Mouse (Mus musculus): ENCODE results near the gene D13Ertd608e.
"Not testable (repeated sequence)": the region's sequence is repeated elsewhere in the genome, so short reads cannot be mapped to it uniquely, and the experiment has no call there.

D13Ertd608e gene

GRCm38 (mm10) chr13:119835320-119836056 lies at the start of gene D13Ertd608e:
TSS of gene D13Ertd608e (plus strand) at chr13:119836006.
- DNase-seq (ENCODE audit: low read depth, low spot score) = peak; percentile 19

- DNase-seq (ENCODE audit: low read depth, low spot score) = peak; percentile 80
Observed at GRCm38 (mm10) chr13:119789851-119790717, 45.7 kb upstream of the D13Ertd608e start.

- DNase-seq (ENCODE audit: low read depth, low spot score) = peak; percentile 99
Observed at GRCm38 (mm10) chr13:119790761-119791579, 44.8 kb upstream of the D13Ertd608e start, which contains the start of gene Zfp131. TSS of gene Zfp131 (minus strand) at chr13:119790889.

GRCm38 (mm10) chr13:119791580-119792135 lies 44.1 kb upstream of the D13Ertd608e start:
- no peak for DNase-seq (ENCODE audit: low read depth, low spot score)

- no peak for DNase-seq (ENCODE audit: low read depth, low spot score)
Observed at GRCm38 (mm10) chr13:119792791-119793404, 42.9 kb upstream of the D13Ertd608e start.

GRCm38 (mm10) chr13:119797656-119798055 lies 38.1 kb upstream of the D13Ertd608e start:
- DNase-seq (ENCODE audit: low read depth, low spot score) = no peak

GRCm38 (mm10) chr13:119808937-119809336 lies 26.9 kb upstream of the D13Ertd608e start:
- no peak for DNase-seq (ENCODE audit: low read depth, low spot score)

- DNase-seq (ENCODE audit: low read depth, low spot score) = no peak
Observed at GRCm38 (mm10) chr13:119810031-119810430, 25.8 kb upstream of the D13Ertd608e start.

- DNase-seq (ENCODE audit: low read depth, low spot score) = no peak
Observed at GRCm38 (mm10) chr13:119816798-119817197, 19.0 kb upstream of the D13Ertd608e start.

- DNase-seq (ENCODE audit: low read depth, low spot score) = peak; percentile 3
Observed at GRCm38 (mm10) chr13:119817579-119818206, 18.1 kb upstream of the D13Ertd608e start.

- DNase-seq (ENCODE audit: low read depth, low spot score) = not testable (repeated sequence)
Observed at GRCm38 (mm10) chr13:119830116-119830515, 5.7 kb upstream of the D13Ertd608e start, which contains the start of gene AF067063. TSS of gene AF067063 (minus strand) at chr13:119830216.

- peak; percentile 47 for DNase-seq (ENCODE audit: low read depth, low spot score)
Observed at GRCm38 (mm10) chr13:119836324-119836811, 562 bp downstream of the D13Ertd608e start.

GRCm38 (mm10) chr13:119837719-119838337 lies 2.0 kb downstream of the D13Ertd608e start:
- peak; percentile 46 for DNase-seq (ENCODE audit: low read depth, low spot score)

GRCm38 (mm10) chr13:119839982-119840381 lies 4.2 kb downstream of the D13Ertd608e start:
- peak; percentile 10 for DNase-seq (ENCODE audit: low read depth, low spot score)

GRCm38 (mm10) chr13:119862399-119862798 lies 26.6 kb downstream of the D13Ertd608e start:
- not testable (repeated sequence) for DNase-seq (ENCODE audit: low read depth, low spot score)

- DNase-seq (ENCODE audit: low read depth, low spot score) = not testable (repeated sequence)
Observed at GRCm38 (mm10) chr13:119864395-119864999, 28.7 kb downstream of the D13Ertd608e start.

GRCm38 (mm10) chr13:119886896-119887295 lies 51.1 kb downstream of the D13Ertd608e start:
- DNase-seq (ENCODE audit: low read depth, low spot score) = not testable (repeated sequence)

- not testable (repeated sequence) for DNase-seq (ENCODE audit: low read depth, low spot score)
Observed at GRCm38 (mm10) chr13:119894685-119895084, 58.9 kb downstream of the D13Ertd608e start, which contains the start of gene Tcstv1. TSS of gene Tcstv1 (minus strand) at chr13:119894785.
